Mouse (Mus musculus): Measurements from ENCODE around the gene Bpnt1.

Bpnt1 gene

DNA sequence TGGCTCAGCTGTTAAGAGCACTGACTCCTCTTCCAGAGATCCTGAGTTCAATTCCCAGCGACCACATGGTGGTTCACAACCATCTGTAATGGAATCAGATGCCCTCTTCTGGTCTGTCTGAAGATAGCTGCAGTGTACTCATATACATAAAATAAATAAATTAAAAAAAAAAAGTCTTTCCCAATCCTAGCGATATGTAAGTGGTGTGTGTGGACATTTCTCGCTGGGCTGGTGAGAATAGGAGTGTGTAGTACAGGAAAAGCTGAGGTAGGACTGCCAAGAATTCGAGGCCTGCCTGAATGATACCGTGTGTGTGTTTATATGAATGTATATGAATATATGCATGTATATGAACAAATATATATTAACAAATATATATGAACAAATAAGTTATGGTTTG lies 585 bp upstream of the Bpnt1 start:
- DNase-seq (ENCODE audit: low read depth, low spot score) = no peak

- no peak for DNase-seq (ENCODE audit: low read depth, low spot score)
Measured at GRCm38 (mm10) chr1:185333651-185334050, 1.7 kb downstream of the Bpnt1 start.

DNA sequence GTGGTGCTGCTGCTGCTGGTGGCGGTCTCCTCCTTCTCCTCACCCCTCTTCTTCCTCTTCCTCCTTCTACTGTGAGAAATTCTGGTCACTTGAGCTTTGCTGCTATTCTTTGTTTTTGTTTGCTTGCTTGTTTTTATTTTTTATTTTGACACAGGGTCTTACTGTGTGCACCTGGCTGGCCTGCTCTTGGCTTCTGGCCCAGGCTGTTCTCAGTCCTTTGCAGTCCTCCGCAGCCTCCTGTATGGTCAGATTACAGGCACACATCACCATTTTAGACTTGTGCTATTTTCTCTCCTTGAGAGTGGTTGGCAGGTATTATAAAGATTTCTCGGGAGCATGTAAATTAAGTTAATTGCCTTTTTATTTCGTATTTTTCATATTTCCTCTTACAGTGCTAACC lies 2.2 kb downstream of the Bpnt1 start:
- no peak for DNase-seq (ENCODE audit: low read depth, low spot score)

DNA sequence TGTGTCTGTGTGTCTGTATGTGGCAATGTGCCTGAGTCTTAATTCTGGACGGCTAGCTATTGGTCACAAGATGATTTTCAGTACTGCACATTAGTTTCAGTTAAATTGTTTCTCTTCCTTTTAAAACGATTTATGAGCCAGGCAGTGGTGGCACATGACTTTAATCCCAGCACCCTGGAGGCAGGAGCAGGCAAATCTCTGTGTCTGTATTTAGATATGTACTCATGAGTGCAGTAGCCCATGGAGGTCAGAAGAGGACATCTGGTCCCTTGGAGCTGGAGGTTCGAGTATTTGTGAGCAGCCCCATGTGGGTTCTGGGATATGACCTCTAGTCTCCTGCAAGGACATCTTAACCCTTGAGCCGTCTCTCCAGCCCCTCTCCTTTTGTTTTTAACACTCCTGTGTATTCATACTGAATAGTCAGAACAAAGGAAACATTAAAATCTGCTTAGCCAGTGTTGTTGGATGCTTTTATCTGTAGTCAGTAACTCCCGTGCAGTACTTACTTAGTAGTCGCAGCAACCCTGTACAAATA lies 3.3 kb downstream of the Bpnt1 start:
- DNase-seq (ENCODE audit: low read depth, low spot score) = no peak

DNA sequence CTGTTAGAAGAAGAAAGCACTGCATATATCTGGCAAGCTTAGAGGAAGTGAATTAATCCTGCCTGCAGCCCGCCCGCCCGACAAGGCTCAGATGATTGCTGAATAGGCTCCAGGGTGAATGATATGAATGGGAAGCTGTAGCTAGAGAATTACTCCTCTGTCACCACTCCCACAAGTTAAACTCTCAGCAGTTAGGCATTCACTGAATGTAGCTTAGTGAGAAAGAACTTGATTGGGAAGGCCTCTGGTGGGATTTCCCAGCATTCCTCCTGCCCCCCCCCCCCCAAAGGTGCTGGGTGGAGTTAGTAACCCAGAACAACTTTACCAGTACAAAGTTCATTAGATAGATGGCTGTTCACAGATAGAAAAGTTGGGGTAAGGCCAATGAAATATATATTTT lies 4.6 kb downstream of the Bpnt1 start:
- DNase-seq (ENCODE audit: low read depth, low spot score) = no peak

- DNase-seq (ENCODE audit: low read depth, low spot score) = no peak
Measured at GRCm38 (mm10) chr1:185342441-185342840, 10.5 kb downstream of the Bpnt1 start.

- no peak for DNase-seq (ENCODE audit: low read depth, low spot score)
Measured at GRCm38 (mm10) chr1:185343422-185343821, 11.5 kb downstream of the Bpnt1 start.

DNA sequence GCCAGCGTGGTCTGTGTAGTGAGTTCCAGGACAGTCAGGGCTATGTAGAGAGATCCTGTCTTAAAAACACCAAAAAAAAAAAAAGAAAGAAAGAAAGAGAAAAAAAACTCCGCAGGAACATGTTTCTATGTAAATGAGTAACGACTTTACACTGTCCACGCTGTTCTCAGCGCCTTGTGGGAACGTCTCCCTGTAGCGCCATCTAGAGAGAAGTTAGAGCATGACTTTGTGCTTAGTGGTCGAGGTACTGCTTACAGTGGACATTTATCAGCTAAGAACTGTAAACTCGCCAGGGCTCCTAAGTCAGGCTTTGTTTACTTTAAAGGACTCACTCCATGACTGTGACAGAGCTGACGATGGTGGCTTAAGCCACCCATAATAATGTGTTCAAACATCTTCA lies 14.2 kb downstream of the Bpnt1 start:
- no peak for DNase-seq (ENCODE audit: low read depth, low spot score)

DNA sequence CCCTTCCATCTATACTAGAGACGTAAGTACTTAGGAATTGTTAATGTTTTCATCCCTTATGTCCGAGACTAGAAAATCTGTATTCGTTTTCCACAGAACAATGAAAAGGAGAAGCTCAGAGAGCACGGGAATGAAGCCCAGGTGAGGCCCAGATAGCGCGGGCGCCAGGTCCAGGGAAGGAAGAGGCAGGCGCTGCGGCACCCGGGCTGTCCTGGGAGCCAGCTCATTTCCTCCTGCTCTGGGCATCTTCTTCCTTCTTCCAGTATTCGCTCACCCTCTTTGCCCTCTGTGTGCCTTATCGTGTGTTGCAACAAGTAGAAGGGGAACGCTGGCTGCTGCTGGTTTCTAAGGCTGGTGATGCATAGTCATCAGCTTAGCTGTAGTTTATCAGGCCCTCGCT lies 17.8 kb downstream of the Bpnt1 start:
- DNase-seq (ENCODE audit: low read depth, low spot score) = no peak

DNA sequence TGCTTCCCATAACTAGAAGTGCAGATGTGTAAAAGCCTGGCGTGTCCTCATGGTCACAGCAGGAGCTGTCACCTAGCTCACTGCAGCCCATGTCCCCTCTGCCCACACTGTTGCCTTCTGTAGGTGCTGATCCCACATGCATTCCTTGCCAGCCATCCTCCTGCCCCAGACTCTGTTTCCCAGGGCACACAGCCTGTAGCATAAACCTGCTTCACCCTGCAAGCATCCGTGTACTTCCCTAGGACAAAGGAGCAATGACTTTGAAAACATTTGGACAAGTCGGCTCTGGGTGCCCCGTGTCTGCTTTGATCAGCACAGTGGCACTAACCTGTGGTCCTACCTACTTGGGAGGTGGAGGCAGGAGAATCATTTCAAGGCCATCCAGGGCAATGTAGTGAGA lies 18.7 kb downstream of the Bpnt1 start:
- no peak for DNase-seq (ENCODE audit: low read depth, low spot score)

- DNase-seq (ENCODE audit: low read depth, low spot score) = no peak
Measured at GRCm38 (mm10) chr1:185352151-185352550, 20.2 kb downstream of the Bpnt1 start.

- no peak for DNase-seq (ENCODE audit: low read depth, low spot score)
Measured at GRCm38 (mm10) chr1:185353351-185353750, 21.4 kb downstream of the Bpnt1 start.

- DNase-seq (ENCODE audit: low read depth, low spot score) = no peak
Measured at GRCm38 (mm10) chr1:185354731-185355130, 22.8 kb downstream of the Bpnt1 start.

GRCm38 (mm10) chr1:185356246-185356645 lies 24.3 kb downstream of the Bpnt1 start:
- no peak for DNase-seq (ENCODE audit: low read depth, low spot score)

DNA sequence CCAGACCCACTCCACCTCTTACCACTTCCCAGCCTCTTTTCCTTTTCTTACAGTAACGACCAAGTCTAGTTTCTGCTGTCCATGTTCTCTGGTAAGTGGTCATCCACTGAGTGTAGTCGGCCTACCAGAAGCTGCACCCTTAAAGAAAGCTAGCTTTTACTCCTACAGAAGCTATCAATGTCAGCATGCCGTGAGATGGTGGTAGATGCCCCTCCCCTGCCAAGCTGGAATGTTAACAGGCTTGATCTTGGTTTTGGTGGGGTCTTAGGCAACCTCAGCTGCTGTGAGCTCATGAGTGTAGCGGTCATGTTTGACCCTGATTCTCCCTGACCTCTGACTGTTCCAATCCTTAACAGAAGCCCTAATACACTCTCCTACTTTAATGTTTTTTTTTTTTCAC lies 26.3 kb downstream of the Bpnt1 start:
- no peak for DNase-seq (ENCODE audit: low read depth, low spot score)

- DNase-seq (ENCODE audit: low read depth, low spot score) = peak; percentile 98
Measured at GRCm38 (mm10) chr1:185362677-185363520, 30.9 kb downstream of the Bpnt1 start, which contains the start of gene Eprs. TSS of gene Eprs (plus strand) at chr1:185363044.

GRCm38 (mm10) chr1:185363526-185364182 lies 31.7 kb downstream of the Bpnt1 start:
- DNase-seq (ENCODE audit: low read depth, low spot score) = peak; percentile 37

- DNase-seq (ENCODE audit: low read depth, low spot score) = no peak
Measured at GRCm38 (mm10) chr1:185364183-185364540, 32.2 kb downstream of the Bpnt1 start.

DNA sequence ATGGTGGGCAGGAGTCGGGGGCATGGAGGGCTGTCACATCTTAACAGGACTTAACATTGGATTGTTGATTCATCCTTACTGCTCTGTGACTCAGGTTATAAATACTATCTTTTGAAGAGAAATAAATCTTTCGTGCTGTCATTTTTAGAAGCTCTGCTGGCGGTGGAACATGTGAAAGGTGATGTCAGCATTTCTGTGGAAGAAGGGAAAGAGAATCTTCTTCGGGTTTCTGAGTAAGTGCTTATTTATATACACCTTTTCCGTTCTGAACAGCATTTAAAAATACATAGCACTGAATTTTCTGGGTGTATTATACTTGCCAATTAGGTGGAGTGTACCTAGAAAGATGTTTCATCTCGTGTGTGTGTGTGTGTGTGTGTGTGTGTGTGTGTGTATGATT lies 35.4 kb downstream of the Bpnt1 start:
- no peak for DNase-seq (ENCODE audit: low read depth, low spot score)

DNA sequence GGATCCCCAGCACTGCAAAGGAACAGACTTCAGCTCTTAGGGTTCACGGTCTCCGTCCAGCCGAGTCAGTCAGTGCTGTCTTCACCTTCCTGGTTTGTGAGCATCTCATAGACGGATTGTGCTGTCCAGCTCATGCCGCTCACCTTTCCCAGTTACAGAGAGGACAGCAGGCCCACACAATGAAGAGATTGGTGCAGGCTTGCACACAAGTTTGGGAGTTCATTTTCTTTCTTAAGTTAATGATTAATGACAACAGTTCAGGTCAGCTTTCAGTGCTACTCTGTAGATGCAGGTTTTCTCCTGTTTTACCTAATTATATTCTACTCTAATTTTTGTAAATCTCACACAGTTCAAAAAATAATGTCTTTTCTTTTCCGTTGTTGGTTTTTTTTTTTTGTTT lies 38.0 kb downstream of the Bpnt1 start:
- DNase-seq (ENCODE audit: low read depth, low spot score) = no peak

DNA sequence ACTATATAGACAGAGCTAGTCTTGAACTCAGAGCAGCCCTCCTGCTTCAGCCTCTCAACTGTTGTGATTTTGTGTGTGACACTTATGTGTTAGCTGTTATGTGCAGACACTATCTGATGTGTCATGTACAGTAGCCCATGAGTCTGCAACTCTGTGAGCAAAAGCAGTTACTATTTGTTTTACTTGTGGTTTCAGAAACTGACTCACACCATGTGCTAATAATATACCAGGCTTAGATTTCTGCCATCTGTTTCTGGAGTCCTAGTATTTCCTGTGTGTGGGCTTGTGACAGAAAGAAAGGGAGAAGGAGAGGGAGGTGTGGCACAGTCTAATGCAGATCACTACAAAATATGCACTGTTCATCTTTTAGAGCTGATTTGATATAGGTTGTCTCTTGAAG lies 44.4 kb downstream of the Bpnt1 start:
- no peak for DNase-seq (ENCODE audit: low read depth, low spot score)

DNA sequence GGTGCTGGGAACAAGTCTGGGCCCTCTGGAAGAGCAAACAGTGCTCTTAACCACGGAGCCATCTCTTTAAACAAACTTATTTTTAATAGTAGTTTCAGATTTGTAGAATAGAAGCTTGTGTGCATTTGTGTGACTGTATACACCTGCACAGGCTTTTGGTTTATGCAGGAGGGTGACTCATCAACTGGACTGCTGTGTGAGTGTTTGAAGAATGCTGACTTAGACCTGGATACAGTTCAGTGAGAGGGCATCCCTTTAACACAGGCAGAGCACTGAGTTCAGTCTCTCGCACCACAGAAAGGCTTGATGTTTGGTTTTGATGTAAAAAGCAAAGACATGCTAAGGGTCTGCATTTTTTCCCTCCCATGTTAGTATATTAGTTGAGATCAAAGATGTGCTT lies 45.5 kb downstream of the Bpnt1 start:
- DNase-seq (ENCODE audit: low read depth, low spot score) = no peak

DNA sequence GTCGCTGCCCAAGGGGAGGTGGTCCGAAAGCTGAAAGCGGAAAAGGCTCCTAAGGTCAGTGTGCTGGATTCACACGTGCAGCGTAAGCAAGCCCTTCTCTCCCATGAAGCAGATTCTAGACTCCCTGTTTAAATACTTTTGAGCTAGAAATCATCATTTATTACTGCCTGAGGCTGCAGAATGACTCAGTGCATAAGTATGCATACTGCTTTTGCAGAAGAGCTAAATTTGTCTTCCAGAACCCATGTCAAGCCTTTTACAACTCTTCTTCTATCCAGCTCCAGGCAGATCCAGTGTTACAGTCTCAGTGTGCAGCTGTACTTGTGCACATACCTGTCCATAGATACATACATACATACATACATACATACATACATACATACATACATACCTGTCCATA lies 69.7 kb downstream of the Bpnt1 start:
- DNase-seq (ENCODE audit: low read depth, low spot score) = no peak

Measured in embryo, embryonic 11.5 days (tissue).